Comparison of ENCODE assay signal across 32 mouse cellular contexts in genomic region chr1:23860944-23861343, GRCm38 (mm10).
"Had no signal": no experiment of that assay in that cellular context is flagged by ENCODE, and none has a peak within 500 bp of the region (broad histone marks: within the 10 kb centered on the region; RNA-seq: fewer than 3 reads in every experiment).

No protein-coding gene starts in this region.

- ATAC-seq: liver, embryonic 12.5 days; liver, postnatal 0 days; lung, postnatal 0 days; midbrain, embryonic 13.5 days; midbrain, embryonic 15.5 days; midbrain, embryonic 16.5 days had no signal

- DNase-seq: left cerebral cortex, postnatal 4 days; liver; liver, embryonic 13.5 days; liver, postnatal 0 days; lung, adult 18-20 months; lung, adult 2 months; lung, embryonic 14.5 days; lung, postnatal 10 days; lung, postnatal 14 days; lung, postnatal 36 days; lung, postnatal 4 days; midbrain, embryonic 14.5 days had no signal

- H3K36me3 ChIP-seq: lung, embryonic 15.5 days had no signal

- H3K9ac ChIP-seq: limb, embryonic 12.5 days; limb, embryonic 13.5 days; limb, embryonic 15.5 days; liver, embryonic 12.5 days; liver, embryonic 13.5 days; liver, embryonic 14.5 days; liver, embryonic 15.5 days; liver, postnatal 0 days; lung, embryonic 14.5 days; lung, embryonic 15.5 days; midbrain, embryonic 12.5 days; midbrain, embryonic 13.5 days; midbrain, embryonic 15.5 days; neural tube, embryonic 12.5 days had no signal

- H3K4me3 ChIP-seq: limb, embryonic 10.5 days; limb, embryonic 12.5 days; limb, embryonic 13.5 days; limb, embryonic 15.5 days; liver, embryonic 12.5 days; liver, embryonic 13.5 days; liver, embryonic 15.5 days; lung, embryonic 15.5 days; megakaryocyte, embryonic 14.5 days; midbrain, embryonic 10.5 days; midbrain, embryonic 12.5 days; midbrain, embryonic 13.5 days; midbrain, embryonic 15.5 days; myocyte; neural tube, embryonic 12.5 days had no signal

- H3K27me3 ChIP-seq: limb, embryonic 12.5 days; limb, embryonic 13.5 days; limb, embryonic 15.5 days; liver, embryonic 12.5 days; liver, embryonic 13.5 days; liver, embryonic 15.5 days; lung, embryonic 15.5 days; megakaryocyte, embryonic 14.5 days; midbrain, embryonic 12.5 days; midbrain, embryonic 13.5 days; midbrain, embryonic 15.5 days; neural tube, embryonic 12.5 days had no signal

- H3K27ac ChIP-seq: limb, embryonic 10.5 days; limb, embryonic 12.5 days; limb, embryonic 13.5 days; limb, embryonic 15.5 days; liver, embryonic 12.5 days; liver, embryonic 13.5 days; liver, embryonic 14.5 days; liver, embryonic 15.5 days; lung, embryonic 15.5 days; macrophage; midbrain, embryonic 10.5 days; midbrain, embryonic 12.5 days; midbrain, embryonic 13.5 days; midbrain, embryonic 15.5 days; neural tube, embryonic 12.5 days had no signal

- H3K9me3 ChIP-seq: limb, embryonic 10.5 days; limb, embryonic 12.5 days; limb, embryonic 13.5 days; limb, embryonic 15.5 days; liver, embryonic 12.5 days; liver, embryonic 13.5 days; liver, embryonic 15.5 days; lung, embryonic 15.5 days; megakaryocyte, embryonic 14.5 days; midbrain, embryonic 10.5 days; midbrain, embryonic 12.5 days; midbrain, embryonic 13.5 days; midbrain, embryonic 15.5 days; neural tube, embryonic 12.5 days had no signal

- H3K4me2 ChIP-seq: limb, embryonic 12.5 days; limb, embryonic 13.5 days; limb, embryonic 15.5 days; liver, embryonic 11.5 days; liver, embryonic 12.5 days; liver, embryonic 13.5 days; liver, embryonic 15.5 days; lung, embryonic 14.5 days; lung, embryonic 15.5 days; midbrain, embryonic 11.5 days; midbrain, embryonic 12.5 days; midbrain, embryonic 13.5 days; midbrain, embryonic 15.5 days; neural tube, embryonic 12.5 days had no signal

- H3K4me1 ChIP-seq: limb, embryonic 10.5 days; limb, embryonic 12.5 days; limb, embryonic 13.5 days; limb, embryonic 15.5 days; liver, embryonic 12.5 days; liver, embryonic 13.5 days; liver, embryonic 15.5 days; lung, embryonic 15.5 days; midbrain, embryonic 10.5 days; midbrain, embryonic 12.5 days; midbrain, embryonic 13.5 days; midbrain, embryonic 15.5 days; neural tube, embryonic 12.5 days had no signal
